Mouse (Mus musculus) retina, postnatal 1 day (tissue): ENCODE results near the gene Disp3.

Experiments used
- DNase-seq: peaks from one replicate; pipeline ENCODE4 v3.0.0-alpha.2; 2012

Gene Disp3

GRCm38 (mm10) chr4:148215264-148215900 lies 72.4 kb downstream of the Disp3 start:
- peak; percentile 67 for DNase-seq

GRCm38 (mm10) chr4:148214460-148215136 lies 73.2 kb downstream of the Disp3 start:
- no peak for DNase-seq

GRCm38 (mm10) chr4:148204873-148205232 lies 82.9 kb downstream of the Disp3 start:
- no peak for DNase-seq

- DNase-seq: no peak
Observed at GRCm38 (mm10) chr4:148204061-148204872, 83.5 kb downstream of the Disp3 start.

- no peak for DNase-seq
Observed at GRCm38 (mm10) chr4:148203557-148203956, 84.2 kb downstream of the Disp3 start.

GRCm38 (mm10) chr4:148198721-148199120 lies 89.0 kb downstream of the Disp3 start:
- no peak for DNase-seq

- DNase-seq: no peak
Observed at GRCm38 (mm10) chr4:148194400-148194799, 93.4 kb downstream of the Disp3 start.

GRCm38 (mm10) chr4:148192707-148193245 lies 95.0 kb downstream of the Disp3 start:
- DNase-seq: no peak
